Mouse (Mus musculus): Measurements from ENCODE around the gene Crtc3. TPM values are rescaled to one million over a fixed set of nuclear protein-coding genes. Genes with fewer than 3 reads are reported as not detected.

Gene Crtc3
- polyA plus RNA-seq, 1 experiment: 6.4 TPM

GRCm38 (mm10) chr7:80639981-80640380, 48.7 kb downstream of the Crtc3 start:
- Histone ChIP-seq H3K4me3 (ENCODE audit: insufficient read depth, poor library complexity, severe bottlenecking) (no peak overlapping the region), H3K79me3 (ENCODE audit: low read depth) (no peaks in the 10 kb centered on the region), H3K79me2 (ENCODE audit: control insufficient read depth, insufficient read depth) (no peaks in the 10 kb centered on the region), H3K36me3 (ENCODE audit: control insufficient read depth, insufficient read depth) (no peaks in the 10 kb centered on the region), H3ac (ENCODE audit: control insufficient read depth, insufficient read length, low read depth) (no peak overlapping the region), H3K27me3 (ENCODE audit: control insufficient read depth, insufficient read depth, insufficient read length) (no peaks in the 10 kb centered on the region)
- TF ChIP-seq MYOG (IDR thresholded peaks at IDR 0.05; ENCODE audit: control insufficient read depth, extremely low read depth, insufficient read length) (no peak), MAX (IDR thresholded peaks at IDR 0.05) (no peak), MYOD1 (IDR thresholded peaks at IDR 0.05; ENCODE audit: control insufficient read depth, insufficient read length, low read depth) (no peak), USF1 (IDR thresholded peaks at IDR 0.05; ENCODE audit: low read depth) (no peak), CEBPB (IDR thresholded peaks at IDR 0.05; ENCODE audit: low read depth) (no peak), FOSL1 (IDR thresholded peaks at IDR 0.05; ENCODE audit: insufficient read depth, low read length, poor library complexity, severe bottlenecking) (no peak), CTCF (IDR thresholded peaks at IDR 0.05; ENCODE audit: control insufficient read depth, insufficient read depth, insufficient read length) (no peak)

GRCm38 (mm10) chr7:80638460-80638859, 50.2 kb downstream of the Crtc3 start:
- H3K27me3 ChIP-seq (ENCODE audit: control insufficient read depth, insufficient read depth, insufficient read length): no peaks in the 10 kb centered on the region
- no peaks in the 10 kb centered on the region for H3K36me3 ChIP-seq (ENCODE audit: control insufficient read depth, insufficient read depth)
- no peak overlapping the region for H3K4me3 ChIP-seq (ENCODE audit: insufficient read depth, poor library complexity, severe bottlenecking)
- no peaks in the 10 kb centered on the region for H3K79me2 ChIP-seq (ENCODE audit: control insufficient read depth, insufficient read depth)
- H3ac ChIP-seq (ENCODE audit: control insufficient read depth, insufficient read length, low read depth): no peak overlapping the region
- peaks cover 2% of the 10 kb centered on the region for H3K79me3 ChIP-seq (ENCODE audit: low read depth)
- no peak for TF ChIP-seq USF1 (IDR thresholded peaks at IDR 0.05; ENCODE audit: low read depth)
- no peak for TF ChIP-seq FOSL1 (IDR thresholded peaks at IDR 0.05; ENCODE audit: insufficient read depth, low read length, poor library complexity, severe bottlenecking)
- TF ChIP-seq CEBPB (IDR thresholded peaks at IDR 0.05; ENCODE audit: low read depth): no peak
- no peak for TF ChIP-seq MYOG (IDR thresholded peaks at IDR 0.05; ENCODE audit: control insufficient read depth, extremely low read depth, insufficient read length)
- TF ChIP-seq MAX (IDR thresholded peaks at IDR 0.05): no peak
- no peak for TF ChIP-seq MYOD1 (IDR thresholded peaks at IDR 0.05; ENCODE audit: control insufficient read depth, insufficient read length, low read depth)
- TF ChIP-seq CTCF (IDR thresholded peaks at IDR 0.05; ENCODE audit: control insufficient read depth, insufficient read depth, insufficient read length): no peak

- Histone ChIP-seq H3K79me2 (ENCODE audit: control insufficient read depth, insufficient read depth) (no peaks in the 10 kb centered on the region), H3K79me3 (ENCODE audit: low read depth) (peaks cover 2% of the 10 kb centered on the region), H3K27me3 (ENCODE audit: control insufficient read depth, insufficient read depth, insufficient read length) (no peaks in the 10 kb centered on the region), H3K4me3 (ENCODE audit: insufficient read depth, poor library complexity, severe bottlenecking) (no peak overlapping the region), H3ac (ENCODE audit: control insufficient read depth, insufficient read length, low read depth) (no peak overlapping the region), H3K36me3 (ENCODE audit: control insufficient read depth, insufficient read depth) (no peaks in the 10 kb centered on the region)
- TF ChIP-seq CTCF (IDR thresholded peaks at IDR 0.05; ENCODE audit: control insufficient read depth, insufficient read depth, insufficient read length) (no peak), MYOD1 (IDR thresholded peaks at IDR 0.05; ENCODE audit: control insufficient read depth, insufficient read length, low read depth) (no peak), USF1 (IDR thresholded peaks at IDR 0.05; ENCODE audit: low read depth) (no peak), MYOG (IDR thresholded peaks at IDR 0.05; ENCODE audit: control insufficient read depth, extremely low read depth, insufficient read length) (no peak), FOSL1 (IDR thresholded peaks at IDR 0.05; ENCODE audit: insufficient read depth, low read length, poor library complexity, severe bottlenecking) (no peak), MAX (IDR thresholded peaks at IDR 0.05) (no peak), CEBPB (IDR thresholded peaks at IDR 0.05; ENCODE audit: low read depth) (no peak)
Observed at GRCm38 (mm10) chr7:80636953-80637800, 51.5 kb downstream of the Crtc3 start.

- Histone ChIP-seq H3K4me3 (ENCODE audit: insufficient read depth, poor library complexity, severe bottlenecking) (no peak overlapping the region), H3K36me3 (ENCODE audit: control insufficient read depth, insufficient read depth) (no peaks in the 10 kb centered on the region), H3K79me2 (ENCODE audit: control insufficient read depth, insufficient read depth) (no peaks in the 10 kb centered on the region), H3K79me3 (ENCODE audit: low read depth) (peaks cover 2% of the 10 kb centered on the region), H3ac (ENCODE audit: control insufficient read depth, insufficient read length, low read depth) (no peak overlapping the region), H3K27me3 (ENCODE audit: control insufficient read depth, insufficient read depth, insufficient read length) (no peaks in the 10 kb centered on the region)
- no peak for TF ChIP-seq USF1 (IDR thresholded peaks at IDR 0.05; ENCODE audit: low read depth)
- TF ChIP-seq MAX (IDR thresholded peaks at IDR 0.05): no peak
- no peak for TF ChIP-seq MYOG (IDR thresholded peaks at IDR 0.05; ENCODE audit: control insufficient read depth, extremely low read depth, insufficient read length)
- no peak for TF ChIP-seq FOSL1 (IDR thresholded peaks at IDR 0.05; ENCODE audit: insufficient read depth, low read length, poor library complexity, severe bottlenecking)
- no peak for TF ChIP-seq CEBPB (IDR thresholded peaks at IDR 0.05; ENCODE audit: low read depth)
- TF ChIP-seq MYOD1 (IDR thresholded peaks at IDR 0.05; ENCODE audit: control insufficient read depth, insufficient read length, low read depth): no peak
Observed at GRCm38 (mm10) chr7:80636288-80636952, 52.3 kb downstream of the Crtc3 start.

- H3K79me2 ChIP-seq (ENCODE audit: control insufficient read depth, insufficient read depth): no peaks in the 10 kb centered on the region
- no peaks in the 10 kb centered on the region for H3K36me3 ChIP-seq (ENCODE audit: control insufficient read depth, insufficient read depth)
- H3K79me3 ChIP-seq (ENCODE audit: low read depth): peaks cover 2% of the 10 kb centered on the region
- H3ac ChIP-seq (ENCODE audit: control insufficient read depth, insufficient read length, low read depth): no peak overlapping the region
- no peak overlapping the region for H3K4me3 ChIP-seq (ENCODE audit: insufficient read depth, poor library complexity, severe bottlenecking)
- no peaks in the 10 kb centered on the region for H3K27me3 ChIP-seq (ENCODE audit: control insufficient read depth, insufficient read depth, insufficient read length)
- TF ChIP-seq CEBPB (IDR thresholded peaks at IDR 0.05; ENCODE audit: low read depth) (no peak), MYOD1 (IDR thresholded peaks at IDR 0.05; ENCODE audit: control insufficient read depth, insufficient read length, low read depth) (no peak), FOSL1 (IDR thresholded peaks at IDR 0.05; ENCODE audit: insufficient read depth, low read length, poor library complexity, severe bottlenecking) (no peak), MAX (IDR thresholded peaks at IDR 0.05) (no peak), USF1 (IDR thresholded peaks at IDR 0.05; ENCODE audit: low read depth) (no peak), MYOG (IDR thresholded peaks at IDR 0.05; ENCODE audit: control insufficient read depth, extremely low read depth, insufficient read length) (no peak), CTCF (IDR thresholded peaks at IDR 0.05; ENCODE audit: control insufficient read depth, insufficient read depth, insufficient read length) (no peak)
Observed at GRCm38 (mm10) chr7:80635866-80636265, 52.8 kb downstream of the Crtc3 start.
